Mouse (Mus musculus): ENCODE measurements around the gene Nbas.

DNA sequence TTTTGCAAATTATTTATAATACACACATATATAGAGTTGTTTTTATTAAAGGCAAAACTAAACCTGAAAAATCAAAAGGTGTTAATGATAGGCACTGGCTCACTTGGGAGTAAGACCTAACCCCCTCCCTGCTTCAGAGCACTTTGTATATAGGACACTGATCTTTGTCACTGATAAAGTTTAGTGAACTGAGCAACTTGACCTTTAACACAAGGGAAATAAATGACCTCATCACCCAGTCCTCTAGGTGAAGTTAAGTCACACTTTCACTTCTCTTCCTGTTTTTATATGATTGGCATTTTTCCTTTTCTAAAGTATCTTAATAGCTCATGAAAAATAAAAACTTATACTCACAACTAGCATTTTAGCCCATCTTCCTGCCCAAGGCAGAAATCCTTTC is 26.5 kb upstream of the Nbas start:
- TF ChIP-seq CTCF (IDR thresholded peaks at IDR 0.05; ENCODE audit: low read depth, low read length) (no peak), POLR2A (IDR thresholded peaks at IDR 0.05; ENCODE audit: insufficient read depth, low read length) (no peak), EP300 (IDR thresholded peaks at IDR 0.05; ENCODE audit: insufficient read depth, low read depth, low read length) (no peak)
